Mouse (Mus musculus): ENCODE measurements around the gene Fam133b. TPM values are rescaled to one million over a fixed set of nuclear protein-coding genes. Genes with fewer than 3 reads are reported as not detected.
A peak's percentile ranks its signal among the peaks of the same experiment; 100 is the strongest.
"Not testable (repeated sequence)": the region's sequence is repeated elsewhere in the genome, so short reads cannot be mapped to it uniquely, and the experiment has no call there.

The Fam133b gene
- polyA plus RNA-seq, 1 experiment = 13.4 TPM

- H3K36me3 ChIP-seq (replicated peaks; ENCODE audit: low read length) = peaks cover 39% of the 10 kb centered on the region
- H3K4me1 ChIP-seq = peaks cover 53% of the 10 kb centered on the region
- H3K9me3 ChIP-seq = no peaks in the 10 kb centered on the region
- H3K27me3 ChIP-seq (replicated peaks) = no peaks in the 10 kb centered on the region
- H3K4me3 ChIP-seq (replicated peaks) = peak within 1 kb of the TSS; percentile 100
- no peak for TF ChIP-seq FLI1 (IDR thresholded peaks at IDR 0.05; ENCODE audit: low read length)
- TF ChIP-seq GATA1 (IDR thresholded peaks at IDR 0.05; ENCODE audit: borderline replicate concordance, low read length) = no peak
Observed at GRCm38 (mm10) chr5:3595693-3596398, 52.2 kb downstream of the Fam133b start, which contains the start of gene Pex1. Gene Pex1 (plus strand): TSS chr5:3596066.

- H3K4me1 ChIP-seq = peaks cover 54% of the 10 kb centered on the region
- peaks cover 39% of the 10 kb centered on the region for H3K36me3 ChIP-seq (replicated peaks; ENCODE audit: low read length)
- no peaks in the 10 kb centered on the region for H3K9me3 ChIP-seq
- TF ChIP-seq GATA1 (IDR thresholded peaks at IDR 0.05; ENCODE audit: borderline replicate concordance, low read length) = no peak
- TF ChIP-seq FLI1 (IDR thresholded peaks at IDR 0.05; ENCODE audit: low read length) = no peak
- peak within 1 kb of the TSS; percentile 100 for H3K4me3 ChIP-seq (replicated peaks)
- H3K27me3 ChIP-seq (replicated peaks) = no peaks in the 10 kb centered on the region
Observed at GRCm38 (mm10) chr5:3596399-3596766, 52.8 kb downstream of the Fam133b start, which contains the start of gene Rbm48. Gene Rbm48 (minus strand): TSS chr5:3596585.

GRCm38 (mm10) chr5:3597171-3597570 lies 53.5 kb downstream of the Fam133b start:
- TF ChIP-seq FLI1 (IDR thresholded peaks at IDR 0.05; ENCODE audit: low read length) (no peak), GATA1 (IDR thresholded peaks at IDR 0.05; ENCODE audit: borderline replicate concordance, low read length) (no peak)
- Histone ChIP-seq H3K4me1 (peaks cover 54% of the 10 kb centered on the region), H3K36me3 (replicated peaks; ENCODE audit: low read length) (peaks cover 31% of the 10 kb centered on the region), H3K9me3 (no peaks in the 10 kb centered on the region), H3K4me3 (replicated peaks) (peak overlapping the region; percentile 100), H3K27me3 (replicated peaks) (no peaks in the 10 kb centered on the region)

GRCm38 (mm10) chr5:3598766-3599165 lies 55.1 kb downstream of the Fam133b start:
- Histone ChIP-seq H3K4me1 (peaks cover 55% of the 10 kb centered on the region), H3K27me3 (replicated peaks) (no peaks in the 10 kb centered on the region), H3K4me3 (replicated peaks) (no peak overlapping the region), H3K36me3 (replicated peaks; ENCODE audit: low read length) (peaks cover 23% of the 10 kb centered on the region), H3K9me3 (no peaks in the 10 kb centered on the region)
- TF ChIP-seq GATA1 (IDR thresholded peaks at IDR 0.05; ENCODE audit: borderline replicate concordance, low read length) (no peak), FLI1 (IDR thresholded peaks at IDR 0.05; ENCODE audit: low read length) (no peak)

- no peak for TF ChIP-seq GATA1 (IDR thresholded peaks at IDR 0.05; ENCODE audit: borderline replicate concordance, low read length)
- no peak for TF ChIP-seq FLI1 (IDR thresholded peaks at IDR 0.05; ENCODE audit: low read length)
- no peaks in the 10 kb centered on the region for H3K9me3 ChIP-seq
- no peak overlapping the region for H3K4me3 ChIP-seq (replicated peaks)
Observed at GRCm38 (mm10) chr5:3600298-3600697, 56.7 kb downstream of the Fam133b start.

GRCm38 (mm10) chr5:3600790-3601189 lies 57.2 kb downstream of the Fam133b start:
- H3K9me3 ChIP-seq = no peaks in the 10 kb centered on the region
- peaks cover 41% of the 10 kb centered on the region for H3K36me3 ChIP-seq (replicated peaks; ENCODE audit: low read length)
- H3K4me1 ChIP-seq = peaks cover 44% of the 10 kb centered on the region
- no peak overlapping the region for H3K4me3 ChIP-seq (replicated peaks)
- H3K27me3 ChIP-seq (replicated peaks) = no peaks in the 10 kb centered on the region
- TF ChIP-seq GATA1 (IDR thresholded peaks at IDR 0.05; ENCODE audit: borderline replicate concordance, low read length) (no peak), FLI1 (IDR thresholded peaks at IDR 0.05; ENCODE audit: low read length) (no peak)

More at GRCm38 (mm10) chr5:3600298-3600697, 56.7 kb downstream of the Fam133b start:
- Histone ChIP-seq H3K27me3 (replicated peaks) (no peaks in the 10 kb centered on the region), H3K36me3 (replicated peaks; ENCODE audit: low read length) (peaks cover 36% of the 10 kb centered on the region), H3K4me1 (peaks cover 47% of the 10 kb centered on the region)

GRCm38 (mm10) chr5:3607114-3607513 lies 63.5 kb downstream of the Fam133b start:
- no peaks in the 10 kb centered on the region for H3K27me3 ChIP-seq (replicated peaks)
- peaks cover 76% of the 10 kb centered on the region for H3K36me3 ChIP-seq (replicated peaks; ENCODE audit: low read length)
- peaks cover 13% of the 10 kb centered on the region for H3K4me1 ChIP-seq
- H3K9me3 ChIP-seq = no peaks in the 10 kb centered on the region
- no peak overlapping the region for H3K4me3 ChIP-seq (replicated peaks)
- TF ChIP-seq GATA1 (IDR thresholded peaks at IDR 0.05; ENCODE audit: borderline replicate concordance, low read length) = no peak
- TF ChIP-seq FLI1 (IDR thresholded peaks at IDR 0.05; ENCODE audit: low read length) = no peak

- H3K9me3 ChIP-seq = no peaks in the 10 kb centered on the region
- peaks cover 6% of the 10 kb centered on the region for H3K4me1 ChIP-seq
- no peaks in the 10 kb centered on the region for H3K27me3 ChIP-seq (replicated peaks)
- H3K4me3 ChIP-seq (replicated peaks) = no peak overlapping the region
- TF ChIP-seq GATA1 (IDR thresholded peaks at IDR 0.05; ENCODE audit: borderline replicate concordance, low read length) (no peak), FLI1 (IDR thresholded peaks at IDR 0.05; ENCODE audit: low read length) (no peak)
- H3K36me3 ChIP-seq (replicated peaks; ENCODE audit: low read length) = peaks cover 75% of the 10 kb centered on the region
Observed at GRCm38 (mm10) chr5:3609241-3609640, 65.6 kb downstream of the Fam133b start.

- H3K9me3 ChIP-seq; H3K4me3 ChIP-seq (replicated peaks); H3K4me1 ChIP-seq; H3K27me3 ChIP-seq (replicated peaks): not testable (repeated sequence)
- H3K36me3 ChIP-seq (replicated peaks; ENCODE audit: low read length) = peaks cover 74% of the 10 kb centered on the region
Observed at GRCm38 (mm10) chr5:3611835-3612234, 68.2 kb downstream of the Fam133b start.

Other genes starting within 250 kb of the Fam133b start
- 6.8 and 9.5 TPM in 2 replicates for gene Cdk6, start 202.3 kb upstream of the Fam133b start, polyA plus RNA-seq (2012; ENCODE audit: insufficient read depth, low replicate concordance)
- gene 1700109H08Rik, start 27.7 kb downstream of the Fam133b start, polyA plus RNA-seq (2012; ENCODE audit: insufficient read depth, low replicate concordance) = 1.0 TPM in 1 of 2 replicates, not detected in the other
- gene Pex1, start 52.2 kb downstream of the Fam133b start, polyA plus RNA-seq (2012; ENCODE audit: insufficient read depth, low replicate concordance) = 0.64 TPM in 1 of 2 replicates, not detected in the other
- 2.8 TPM in 2 replicates for gene Rbm48, start 52.8 kb downstream of the Fam133b start, polyA plus RNA-seq (2012; ENCODE audit: insufficient read depth, low replicate concordance)
- gene Tmbim7, start 107.3 kb downstream of the Fam133b start, polyA plus RNA-seq (2012; ENCODE audit: insufficient read depth, low replicate concordance) = not detected in 2 replicates
- gene Gatad1, start 113.4 kb downstream of the Fam133b start, polyA plus RNA-seq (2012; ENCODE audit: insufficient read depth, low replicate concordance) = 63.4 and 64.7 TPM in 2 replicates